Mouse (Mus musculus) heart, embryonic 12.5 days (tissue): ENCODE data around the gene Rassf3. TPM values are rescaled to one million over a fixed set of nuclear protein-coding genes. Genes with fewer than 3 reads are reported as not detected.

Source experiments
- ATAC-seq: fragments of 200-750 bp; cut with Nextera tagmentation; 2 replicates; pipeline ENCODE4 v1.8.0; 2017; ENCODE audit warnings: moderate TSS enrichment, moderate library complexity; ENCODE audit not compliant: insufficient number of reproducible peaks, low FRiP score
- H3K27ac ChIP-seq: fragments of 300-500 bp; sonication (generic); 2 replicates; pipeline ENCODE4 v1.5.1; 2016; ENCODE audit warnings: mild to moderate bottlenecking, moderate library complexity; ENCODE audit not compliant: poor library complexity, severe bottlenecking
- H3K27me3 ChIP-seq: fragments of 300-500 bp; sonication (generic); replicated peaks from 2 replicates; pipeline ENCODE4 v1.6.1; 2016; ENCODE audit warnings: mild to moderate bottlenecking, moderate library complexity
- H3K36me3 ChIP-seq: fragments of 300-500 bp; sonication (generic); 2 replicates; pipeline ENCODE4 v1.6.1; 2016; ENCODE audit warnings: mild to moderate bottlenecking, moderate library complexity
- H3K4me1 ChIP-seq: fragments of 300-500 bp; sonication (generic); replicated peaks from 2 replicates; pipeline ENCODE4 v1.6.1; 2016; ENCODE audit warnings: mild to moderate bottlenecking
- H3K4me2 ChIP-seq: fragments of 300-500 bp; sonication (generic); 2 replicates; pipeline ENCODE4 v1.6.1; 2016; ENCODE audit warnings: mild to moderate bottlenecking, moderate library complexity
- H3K4me3 ChIP-seq: fragments of 300-500 bp; sonication (generic); 2 replicates; pipeline ENCODE4 v1.5.1; 2016; ENCODE audit warnings: mild to moderate bottlenecking
- H3K9ac ChIP-seq: fragments of 300-500 bp; sonication (generic); 2 replicates; pipeline ENCODE4 v1.6.1; 2016; ENCODE audit warnings: mild to moderate bottlenecking, moderate library complexity
- H3K9me3 ChIP-seq: fragments of 300-500 bp; sonication (generic); replicated peaks from 2 replicates; pipeline ENCODE4 v1.6.1; 2016; ENCODE audit warnings: mild to moderate bottlenecking, moderate library complexity
- WGBS: fragments of 180-500 bp; shearing (Covaris S2); methylation state at CpG from one replicate; pipeline ENCODE4 v1.1.7; 2016; 5-methylcytosine and 5-hydroxymethylcytosine counted together
- polyA plus RNA-seq: library from polyadenylated mRNA; unstranded; fragments of >200 nt; fragmentation: Nextera tagmentation; extraction: Ambion mirVana; gene quantifications from 2 replicates; pipeline ENCODE4 v1.2.1, GENCODE M21; 2016

Rassf3 gene
- polyA plus RNA-seq, 1 experiment from 2014 or later, result 27.0 TPM

DNA sequence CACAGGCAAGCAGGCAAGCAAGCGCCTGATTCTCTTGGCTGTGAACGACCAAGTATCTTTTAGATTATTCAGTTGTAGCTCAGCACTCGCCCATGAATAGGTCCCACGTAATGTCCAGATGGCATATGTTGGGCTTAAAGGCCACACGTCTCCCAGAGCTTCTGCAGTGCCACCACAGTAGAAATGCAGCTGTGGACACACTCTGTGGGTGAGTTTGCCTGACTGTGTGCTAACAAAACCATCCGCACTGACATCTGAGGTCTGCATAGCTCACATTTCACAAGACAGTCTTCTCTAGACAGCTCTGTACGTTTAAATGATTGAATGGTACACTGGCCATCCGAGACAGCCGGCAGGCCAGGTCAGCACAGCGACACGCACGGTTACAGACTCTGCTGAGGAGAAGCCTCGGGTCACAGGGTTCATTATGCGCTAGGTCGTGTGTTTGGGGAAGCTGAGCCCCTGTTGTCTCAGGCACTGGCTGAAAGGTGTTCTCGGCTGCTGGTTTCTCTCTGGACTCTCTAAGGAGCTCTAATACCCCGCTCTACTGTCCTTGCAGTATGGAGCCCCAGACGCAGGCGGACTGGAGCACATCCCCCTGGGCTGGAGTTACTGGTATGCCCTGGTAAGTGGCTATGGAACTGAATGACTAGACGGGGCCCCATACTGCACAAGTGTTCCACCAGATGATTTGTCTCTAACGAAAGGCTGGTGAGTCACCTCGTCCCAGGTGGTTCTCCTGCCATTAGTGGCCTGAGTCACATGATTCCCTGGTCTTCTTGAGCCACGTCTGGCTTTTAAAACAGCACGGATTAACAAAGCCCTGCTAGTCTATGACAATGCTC is 100.3 kb downstream of the Rassf3 start:
- Histone ChIP-seq H3K4me3 (no peak overlapping the region), H3K27me3 (no peaks in the 10 kb centered on the region), H3K36me3 (peaks cover 66% of the 10 kb centered on the region), H3K9me3 (no peaks in the 10 kb centered on the region), H3K9ac (no peak overlapping the region), H3K4me2 (no peak overlapping the region), H3K4me1 (no peaks in the 10 kb centered on the region), H3K27ac (no peak overlapping the region)
- WGBS, result 76% methylated on average over 24 of the region's 24 CpGs
- no peak for ATAC-seq

DNA sequence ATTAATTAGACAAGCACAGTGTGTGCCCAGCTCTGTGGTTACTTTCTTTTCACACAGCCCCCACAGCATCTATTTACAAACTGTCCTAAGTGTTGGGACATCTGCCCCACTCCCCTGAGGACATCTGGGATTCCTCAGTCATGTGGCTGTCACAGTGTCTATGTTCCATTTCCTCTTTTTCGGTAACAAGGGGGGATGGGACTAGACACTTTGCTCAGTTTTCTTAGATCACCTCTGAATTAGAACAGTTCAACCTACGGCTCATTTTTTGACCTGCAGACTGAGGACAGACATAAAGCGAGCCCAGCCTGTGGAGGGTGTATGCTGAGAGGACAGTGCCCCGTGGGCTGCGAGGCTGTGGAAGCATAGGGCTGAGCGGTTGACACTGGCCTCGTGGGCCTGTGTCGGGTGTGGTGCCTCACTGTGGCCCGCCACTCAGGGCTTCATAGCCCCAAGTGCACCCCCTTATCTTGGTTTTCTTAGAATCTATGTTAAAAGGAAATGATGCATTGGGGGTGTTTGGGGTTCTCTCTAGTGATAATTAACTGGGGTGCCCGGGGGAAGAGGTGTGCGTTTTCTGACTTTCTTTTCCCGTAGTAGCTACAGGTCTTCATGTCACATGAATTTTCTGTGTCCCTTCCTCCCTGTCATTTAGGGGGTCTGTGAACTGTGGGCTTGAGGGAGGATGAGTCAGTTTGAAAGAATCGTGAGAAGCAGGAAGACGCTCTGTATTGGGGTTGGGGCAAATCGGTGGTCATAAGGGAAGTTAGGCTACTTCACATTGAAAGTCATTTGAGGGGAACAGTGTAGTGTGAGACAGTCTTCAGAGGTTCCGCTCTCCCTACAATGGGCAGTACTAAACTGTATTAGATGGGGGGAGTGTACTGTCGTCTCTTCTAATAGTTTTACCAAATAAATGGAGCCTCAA is 101.2 kb downstream of the Rassf3 start:
- Histone ChIP-seq H3K27ac (no peak overlapping the region), H3K36me3 (peaks cover 68% of the 10 kb centered on the region), H3K9ac (no peak overlapping the region), H3K9me3 (no peaks in the 10 kb centered on the region), H3K27me3 (no peaks in the 10 kb centered on the region), H3K4me2 (no peak overlapping the region), H3K4me3 (no peak overlapping the region), H3K4me1 (no peaks in the 10 kb centered on the region)
- WGBS, result 77% methylated on average over 17 of the region's 17 CpGs
- ATAC-seq, result no peak; the same call in 1 of the 2 replicates

DNA sequence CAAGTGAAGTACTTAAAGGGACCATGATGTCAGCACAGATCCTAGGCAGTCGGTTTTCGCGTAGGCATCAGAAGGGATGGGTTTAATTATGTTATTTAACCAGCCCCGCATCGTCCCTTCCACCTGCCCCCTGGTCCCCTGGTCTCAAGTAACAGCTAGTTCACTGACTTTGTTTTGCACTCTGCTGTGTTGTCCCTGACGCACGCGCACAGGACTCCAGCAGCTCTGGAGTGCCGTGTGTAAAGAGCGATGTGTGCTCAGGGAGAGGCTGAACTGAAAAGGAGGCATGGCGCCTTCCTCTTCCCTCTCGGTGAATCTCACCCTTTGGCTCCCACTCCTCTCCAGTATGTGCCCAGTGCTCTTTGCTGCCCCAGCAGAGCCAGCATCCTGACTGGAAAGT is 102.1 kb downstream of the Rassf3 start:
- Histone ChIP-seq H3K4me3 (no peak overlapping the region), H3K9ac (no peak overlapping the region), H3K4me1 (no peaks in the 10 kb centered on the region), H3K4me2 (no peak overlapping the region), H3K27me3 (no peaks in the 10 kb centered on the region), H3K36me3 (peaks cover 64% of the 10 kb centered on the region), H3K27ac (no peak overlapping the region), H3K9me3 (no peaks in the 10 kb centered on the region)
- ATAC-seq, result no peak
- WGBS, result 88% methylated on average over 12 of the region's 12 CpGs

DNA sequence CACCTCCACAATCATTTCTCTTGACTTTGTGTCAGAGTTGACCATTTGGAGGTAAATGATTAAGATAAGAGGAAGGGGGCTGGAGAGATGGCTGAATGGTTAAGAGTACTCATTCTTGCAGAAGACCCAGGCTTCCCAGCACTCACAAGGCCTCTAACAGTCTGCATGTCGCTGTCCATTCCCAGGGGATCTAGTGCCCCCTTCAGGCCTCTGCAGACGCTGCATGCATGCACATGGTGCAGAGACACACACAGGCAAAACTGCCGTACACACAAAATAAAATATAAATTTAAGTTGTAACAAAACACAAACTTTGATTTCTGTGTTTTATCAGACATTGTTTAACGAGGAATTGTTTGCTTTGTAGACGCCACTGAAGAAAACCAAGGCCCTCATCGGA is 105.4 kb downstream of the Rassf3 start:
- 90% methylated on average over 6 of the region's 6 CpGs for WGBS
- Histone ChIP-seq H3K4me3 (no peak overlapping the region), H3K9me3 (no peaks in the 10 kb centered on the region), H3K4me1 (peaks cover 10% of the 10 kb centered on the region), H3K27ac (no peak overlapping the region), H3K9ac (no peak overlapping the region), H3K27me3 (no peaks in the 10 kb centered on the region), H3K4me2 (no peak overlapping the region), H3K36me3 (peaks cover 37% of the 10 kb centered on the region)
- ATAC-seq, result no peak

DNA sequence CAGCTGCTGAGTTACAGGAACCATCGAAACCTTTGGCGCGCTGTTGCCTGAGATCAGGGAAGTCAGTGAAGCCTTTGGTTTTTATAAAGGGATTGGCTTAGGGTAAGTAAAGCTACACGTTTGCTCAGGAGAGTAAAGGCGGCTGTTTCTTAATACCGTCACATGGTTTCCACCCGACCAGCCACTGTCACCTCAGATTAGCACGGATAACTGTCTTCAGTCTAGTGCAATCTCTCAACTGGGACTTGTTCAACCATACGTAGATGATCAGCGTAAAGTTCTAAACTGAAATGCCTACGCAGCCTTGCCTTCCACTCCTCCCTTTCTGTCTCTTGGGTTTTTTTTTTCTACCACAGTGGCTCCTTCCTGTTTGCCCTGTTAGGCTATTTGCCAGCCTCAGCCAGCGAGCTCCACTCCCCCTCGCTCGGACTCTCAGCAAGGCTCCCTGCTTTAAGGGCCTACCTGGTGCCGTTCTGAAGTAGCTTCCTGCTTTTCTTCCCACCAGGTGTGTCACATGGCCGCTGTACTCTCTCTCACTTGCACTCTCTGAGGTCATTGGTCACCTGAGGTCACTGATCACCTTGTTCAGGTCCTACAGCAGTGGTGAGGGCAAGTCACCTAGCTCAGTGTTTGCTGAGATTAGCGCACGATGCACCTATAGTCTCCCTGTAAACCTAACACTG is 107.2 kb downstream of the Rassf3 start:
- 87% methylated on average over 18 of the region's 18 CpGs for WGBS
- Histone ChIP-seq H3K4me1 (peaks cover 19% of the 10 kb centered on the region), H3K9ac (no peak overlapping the region), H3K4me3 (no peak overlapping the region), H3K9me3 (no peaks in the 10 kb centered on the region), H3K27ac (no peak overlapping the region), H3K27me3 (no peaks in the 10 kb centered on the region), H3K4me2 (no peak overlapping the region), H3K36me3 (peaks cover 25% of the 10 kb centered on the region)
- ATAC-seq, result no peak

DNA sequence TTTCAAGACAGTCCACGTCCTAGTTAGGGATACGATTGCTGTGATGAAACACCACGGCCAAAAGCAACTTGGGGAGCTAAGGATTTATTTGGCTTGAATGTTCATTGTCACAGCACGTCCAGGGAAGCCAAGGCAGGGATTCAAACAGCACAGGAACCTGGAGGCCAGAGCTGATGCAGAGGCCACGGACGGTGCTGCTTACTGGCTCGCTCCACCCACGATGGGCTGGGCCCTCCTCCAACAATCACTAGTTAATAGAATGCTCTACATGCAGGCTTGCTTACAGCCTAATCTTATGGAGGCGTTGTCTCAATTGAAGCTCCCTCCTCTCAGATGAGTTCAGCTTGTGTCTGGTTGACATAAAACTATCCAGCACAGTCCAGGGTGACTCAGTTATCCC is 108.4 kb downstream of the Rassf3 start:
- ATAC-seq, result no peak
- Histone ChIP-seq H3K4me1 (peaks cover 19% of the 10 kb centered on the region), H3K9ac (no peak overlapping the region), H3K27me3 (no peaks in the 10 kb centered on the region), H3K9me3 (no peaks in the 10 kb centered on the region), H3K4me3 (no peak overlapping the region), H3K4me2 (no peak overlapping the region), H3K27ac (no peak overlapping the region), H3K36me3 (peaks cover 24% of the 10 kb centered on the region)
- 88% methylated on average over 9 of the region's 9 CpGs for WGBS

DNA sequence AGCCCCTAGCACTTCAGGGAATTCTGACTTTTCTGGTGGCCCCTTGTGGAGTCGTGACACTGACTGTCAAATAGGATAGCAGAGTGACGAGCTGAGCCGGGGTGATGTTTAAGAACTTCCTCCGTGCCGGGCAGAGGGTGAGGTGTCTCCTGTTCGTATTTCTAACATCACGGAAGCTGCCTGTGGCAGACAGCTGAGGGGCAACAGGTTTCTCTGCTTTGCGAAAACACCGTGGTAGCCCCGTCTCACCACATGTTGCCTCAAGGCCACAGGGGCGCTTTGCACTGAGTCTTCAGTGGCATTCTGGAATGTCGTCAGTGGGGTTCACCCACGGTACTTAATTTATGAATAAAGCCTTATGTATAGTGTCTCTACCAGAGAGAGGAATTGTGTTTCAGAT is 108.9 kb downstream of the Rassf3 start:
- Histone ChIP-seq H3K36me3 (peaks cover 24% of the 10 kb centered on the region), H3K4me1 (peaks cover 19% of the 10 kb centered on the region), H3K27ac (no peak overlapping the region), H3K9me3 (no peaks in the 10 kb centered on the region), H3K27me3 (no peaks in the 10 kb centered on the region), H3K4me3 (no peak overlapping the region), H3K9ac (no peak overlapping the region), H3K4me2 (no peak overlapping the region)
- 85% methylated on average over 13 of the region's 13 CpGs for WGBS
- no peak for ATAC-seq

DNA sequence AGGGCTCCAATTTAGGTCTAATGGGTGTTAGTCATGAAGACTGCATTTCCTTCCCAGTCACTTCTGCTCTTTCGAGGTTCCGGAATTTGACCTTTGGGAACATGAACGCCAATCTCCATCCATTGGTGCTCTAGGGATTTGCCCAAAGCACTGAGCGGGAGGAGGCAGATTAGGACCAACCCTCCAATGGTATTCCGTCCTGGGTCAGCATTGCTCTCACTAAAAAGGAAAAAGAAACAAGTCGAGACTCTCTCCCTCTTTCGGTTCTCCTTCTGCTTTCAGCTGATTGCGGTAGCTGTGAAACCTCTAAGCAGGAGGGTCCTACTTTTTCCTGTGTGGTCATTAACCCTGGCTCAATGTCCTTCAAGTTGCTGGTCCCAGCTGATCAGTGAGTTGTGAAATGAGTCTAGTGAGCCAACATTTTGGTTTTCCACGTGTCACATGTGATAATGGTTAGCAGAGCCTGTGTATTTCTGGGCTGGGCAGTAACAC is 110.3 kb downstream of the Rassf3 start:
- WGBS, result 11% methylated on average over 9 of the region's 9 CpGs
- peak overlapping the region; percentile 84 for H3K9ac ChIP-seq
- H3K27me3 ChIP-seq, result no peaks in the 10 kb centered on the region
- no peak overlapping the region for H3K27ac ChIP-seq
- H3K4me3 ChIP-seq, result peak overlapping the region; percentile 82
- no peak for ATAC-seq
- peaks cover 19% of the 10 kb centered on the region for H3K4me1 ChIP-seq
- H3K9me3 ChIP-seq, result no peaks in the 10 kb centered on the region
- H3K4me2 ChIP-seq, result peak overlapping the region; percentile 94
- H3K36me3 ChIP-seq, result peaks cover 17% of the 10 kb centered on the region

DNA sequence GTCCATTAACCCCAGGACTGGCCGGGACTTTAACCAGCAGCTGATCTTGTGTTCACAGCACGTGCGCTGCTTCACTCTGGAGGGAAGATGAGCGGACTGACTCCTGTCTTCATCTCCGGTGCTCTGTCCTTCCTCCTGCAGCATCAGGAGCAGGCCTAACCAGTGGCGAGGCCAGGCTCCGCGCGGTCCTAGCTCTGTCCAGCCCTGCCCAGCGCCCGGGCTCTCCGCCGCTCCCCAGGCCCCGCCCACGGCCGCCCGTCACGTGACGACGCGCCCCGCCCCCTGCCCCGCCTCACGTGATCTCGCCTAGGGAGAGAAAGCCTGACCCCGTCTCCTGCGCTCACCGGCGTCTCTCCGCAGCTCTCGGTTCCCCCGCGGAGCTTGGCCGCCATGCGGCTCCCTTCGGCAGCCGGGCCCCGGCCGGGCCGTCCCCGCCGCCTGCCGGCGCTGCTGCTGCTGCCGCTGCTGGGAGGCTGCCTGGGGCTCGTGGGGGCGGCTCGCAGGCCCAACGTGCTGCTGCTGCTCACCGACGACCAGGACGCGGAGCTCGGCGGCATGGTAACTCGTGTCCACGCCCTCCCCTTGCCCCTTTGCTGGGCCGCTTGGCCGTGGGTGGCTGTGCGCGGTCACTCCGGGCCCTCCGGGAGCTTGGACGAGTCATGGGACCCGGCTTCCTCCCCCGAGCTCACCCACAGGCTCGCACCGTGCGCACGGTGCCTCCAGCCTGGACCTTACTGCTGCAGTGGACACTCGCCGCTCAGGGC is 111.2 kb downstream of the Rassf3 start, which contains the start of gene Gns:
Gene Gns, plus strand, starts transcription at position 290 of the 764 bp plus-strand sequence.
- WGBS, result under 1% methylated on average over 65 of the region's 72 CpGs
- Histone ChIP-seq H3K9me3 (no peaks in the 10 kb centered on the region), H3K27me3 (no peaks in the 10 kb centered on the region), H3K27ac (peak within 1 kb of the TSS; percentile 60), H3K36me3 (peaks cover 8% of the 10 kb centered on the region), H3K4me1 (peaks cover 19% of the 10 kb centered on the region), H3K4me2 (peak within 1 kb of the TSS; percentile 94), H3K9ac (peak within 1 kb of the TSS; percentile 84), H3K4me3 (peak within 1 kb of the TSS; percentile 82)
- ATAC-seq, result peak; percentile 96

DNA sequence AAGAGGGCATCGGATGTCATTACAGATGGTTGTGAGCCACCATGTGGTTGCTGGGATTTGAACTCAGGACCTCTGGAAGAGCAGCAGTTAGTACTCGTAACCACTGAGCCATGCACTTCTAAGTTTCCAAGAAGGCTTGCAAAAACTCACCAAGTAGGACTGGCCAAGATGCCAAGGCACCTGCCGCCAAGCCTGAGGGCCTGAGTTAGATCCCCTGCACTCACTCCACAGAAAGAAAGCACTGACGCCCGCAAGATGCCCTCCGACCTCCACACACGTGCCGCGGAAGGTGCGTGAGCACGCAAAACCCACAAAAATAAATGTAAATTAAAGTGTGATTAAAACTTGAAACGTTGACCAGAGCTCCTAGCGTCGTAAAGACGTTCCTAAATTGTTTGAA is 111.8 kb downstream of the Rassf3 start:
- WGBS, result 28% methylated on average over 15 of the region's 15 CpGs
- Histone ChIP-seq H3K4me2 (peak overlapping the region; percentile 94), H3K4me3 (peak overlapping the region; percentile 82), H3K27ac (no peak overlapping the region), H3K4me1 (peaks cover 19% of the 10 kb centered on the region), H3K36me3 (peaks cover 3% of the 10 kb centered on the region; the same call in 1 of the 2 replicates), H3K27me3 (no peaks in the 10 kb centered on the region), H3K9ac (peak overlapping the region; percentile 84; the same call in 1 of the 2 replicates), H3K9me3 (no peaks in the 10 kb centered on the region)
- ATAC-seq, result no peak
